Mouse (Mus musculus): ENCODE data around the gene Syt5.
"Not testable (repeated sequence)": the region's sequence is repeated elsewhere in the genome, so short reads cannot be mapped to it uniquely, and the experiment has no call there.

Syt5 gene

DNA sequence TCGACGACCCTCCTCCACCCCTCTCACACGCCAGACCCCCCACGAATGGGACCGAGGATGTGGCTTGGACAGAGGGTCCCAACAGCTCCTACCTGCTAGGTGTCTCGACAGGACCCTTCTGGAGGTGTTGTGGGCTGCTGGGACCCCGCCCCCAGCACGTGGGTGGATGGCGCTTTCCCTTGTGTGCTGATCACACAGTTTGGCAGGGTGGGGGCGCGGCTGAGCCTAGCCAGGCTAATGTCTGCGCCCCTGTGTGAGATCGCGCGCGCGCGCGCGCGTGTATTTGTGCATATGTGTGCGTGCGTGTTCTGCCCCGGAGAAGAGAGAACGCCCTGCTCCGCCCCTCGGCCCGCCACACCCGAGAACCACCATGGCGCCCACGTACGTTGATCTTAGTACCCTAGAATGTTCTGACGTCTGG is at the start of gene Syt5:
Gene Syt5, minus strand, starts transcription at position 321 of the 421 bp plus-strand sequence.
- no peak for DNase-seq (ENCODE audit: low spot score)

- DNase-seq (ENCODE audit: low spot score): not testable (repeated sequence)
Measured at GRCm38 (mm10) chr7:4597046-4597445, 49.7 kb upstream of the Syt5 start.

GRCm38 (mm10) chr7:4581481-4581880 is 34.1 kb upstream of the Syt5 start:
- not testable (repeated sequence) for DNase-seq (ENCODE audit: low spot score)

DNA sequence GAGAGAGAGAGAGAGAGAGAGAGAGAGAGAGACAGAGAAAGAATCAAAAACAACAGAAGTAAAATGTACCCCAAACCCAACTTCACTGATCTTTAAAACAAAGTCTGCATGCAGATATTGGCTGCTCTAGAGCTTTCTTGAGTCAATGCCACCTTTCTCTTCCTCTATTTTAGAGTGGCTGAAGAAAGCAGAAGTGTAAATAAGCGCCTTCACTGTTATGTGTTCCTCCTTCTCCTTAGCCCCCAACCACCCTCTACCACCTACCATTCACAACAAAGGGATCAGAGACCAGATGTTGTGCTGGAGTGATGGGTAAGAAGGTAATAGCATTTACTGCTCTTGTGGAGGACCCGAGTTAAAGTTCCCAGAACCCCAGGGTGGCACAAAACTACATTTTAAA is 25.0 kb upstream of the Syt5 start:
- not testable (repeated sequence) for DNase-seq (ENCODE audit: low spot score)

- no peak for DNase-seq (ENCODE audit: low spot score)
Measured at GRCm38 (mm10) chr7:4562660-4563059, 15.3 kb upstream of the Syt5 start.

DNA sequence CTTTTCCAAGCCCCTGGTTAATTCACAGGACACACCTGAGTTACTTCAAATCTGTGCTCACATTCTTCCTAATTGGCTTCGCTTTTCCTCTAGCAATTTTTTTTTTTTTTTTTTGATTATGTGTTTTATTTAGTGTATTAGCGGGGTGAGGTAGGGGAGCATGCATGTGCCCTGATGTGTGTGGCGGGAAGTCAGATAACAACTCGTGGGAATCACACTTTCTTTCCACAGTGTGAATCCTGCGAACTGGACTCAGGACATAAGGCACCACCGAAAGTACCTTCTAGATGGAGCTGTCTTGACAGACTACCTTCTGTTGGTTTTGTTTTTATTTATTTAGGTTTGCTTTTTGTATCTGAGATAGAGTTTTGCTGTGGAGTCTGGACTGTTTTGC is 9.8 kb upstream of the Syt5 start:
- DNase-seq (ENCODE audit: low spot score): no peak

DNA sequence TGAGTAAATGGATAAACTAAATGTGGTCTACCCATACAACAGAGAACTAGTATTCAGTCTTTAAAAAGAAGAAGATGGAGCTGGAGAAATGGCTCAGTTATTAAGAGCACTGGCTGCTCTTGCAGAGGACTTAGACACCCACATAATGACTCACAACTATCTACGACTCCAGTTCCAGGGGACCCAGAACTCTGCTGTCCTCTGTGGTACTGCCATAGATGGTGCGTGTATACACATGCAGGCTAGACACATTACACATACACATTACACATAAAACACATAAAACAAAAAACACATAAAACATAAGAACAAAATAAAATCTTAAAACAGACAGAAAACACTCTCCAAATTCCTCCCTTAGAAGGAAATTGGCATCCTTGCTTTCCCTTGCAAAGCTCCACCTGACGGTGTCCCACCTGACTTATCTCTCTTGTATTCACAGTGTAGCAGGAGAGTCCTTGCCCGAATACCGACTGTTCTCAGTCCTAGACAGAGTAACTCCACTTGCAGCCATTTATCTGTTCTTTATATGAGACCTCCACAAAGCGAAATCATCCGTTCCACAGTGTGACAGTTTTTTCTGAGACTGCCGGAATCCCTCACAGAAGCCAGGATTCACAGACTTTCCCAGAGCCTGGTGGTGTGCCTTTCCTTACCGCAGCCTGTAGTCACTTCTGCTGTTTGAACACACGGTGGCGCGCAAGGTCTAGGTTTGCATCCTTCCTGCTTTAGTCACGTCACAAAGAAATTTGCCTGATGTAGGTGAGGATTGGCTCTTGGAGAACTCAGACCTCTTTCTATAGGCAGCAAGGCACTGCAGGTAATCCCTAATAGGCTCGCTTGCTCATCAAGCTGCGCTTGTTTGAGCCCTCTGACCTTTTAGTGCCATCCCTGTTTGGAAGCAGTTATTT is 9.2 kb upstream of the Syt5 start:
- DNase-seq (ENCODE audit: low spot score): peak; percentile 42

- peak; percentile 73 for DNase-seq (ENCODE audit: low spot score)
Measured at GRCm38 (mm10) chr7:4546591-4547131, 680 bp downstream of the Syt5 start.

DNA sequence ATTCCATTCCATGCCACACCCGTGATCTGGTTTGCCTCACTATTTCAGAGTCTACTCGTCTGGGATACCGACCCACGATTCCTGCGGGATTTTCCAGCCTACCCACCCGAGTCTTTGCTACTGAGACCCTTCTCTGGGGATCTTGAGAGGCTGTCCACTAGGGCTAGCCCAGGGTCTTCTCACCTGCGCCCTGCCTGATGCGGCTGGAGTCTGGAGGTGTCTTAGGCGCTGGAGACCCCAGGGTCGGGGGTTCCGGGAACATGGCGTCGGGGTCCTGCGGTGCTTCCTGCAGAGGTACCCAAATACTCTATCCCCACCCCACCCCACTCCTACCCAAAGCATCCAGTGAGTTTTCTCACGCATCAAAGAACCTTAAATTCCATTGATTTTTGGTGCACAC is 1.3 kb downstream of the Syt5 start:
- DNase-seq (ENCODE audit: low spot score): no peak

DNA sequence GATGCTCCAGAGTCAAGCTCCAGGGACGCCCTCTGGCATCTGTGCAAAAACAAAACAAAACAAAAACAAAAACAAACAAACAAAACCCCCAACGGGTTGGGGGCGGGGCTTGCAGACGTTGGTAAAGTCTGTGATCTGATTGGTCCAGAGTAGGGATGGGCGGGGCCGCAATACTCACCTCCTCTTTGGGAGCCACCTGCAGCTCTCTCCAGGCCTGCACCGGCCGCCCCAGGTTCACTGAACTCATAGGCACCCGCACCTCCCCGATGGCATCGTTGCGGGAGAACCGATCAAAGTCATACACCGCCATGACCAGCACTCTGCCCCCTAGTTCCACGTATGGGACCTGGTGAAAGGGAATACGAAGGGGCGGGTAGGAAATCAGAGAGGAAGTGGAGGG is 5.3 kb downstream of the Syt5 start:
- peak; percentile 38 for DNase-seq (ENCODE audit: low spot score)

GRCm38 (mm10) chr7:4541344-4541743 is 6.0 kb downstream of the Syt5 start:
- no peak for DNase-seq (ENCODE audit: low spot score)

- no peak for DNase-seq (ENCODE audit: low spot score)
Measured at GRCm38 (mm10) chr7:4539019-4539418, 8.3 kb downstream of the Syt5 start.

- DNase-seq (ENCODE audit: low spot score): no peak
Measured at GRCm38 (mm10) chr7:4537181-4537580, 10.2 kb downstream of the Syt5 start.

- no peak for DNase-seq (ENCODE audit: low spot score)
Measured at GRCm38 (mm10) chr7:4536369-4536768, 11.0 kb downstream of the Syt5 start.

DNA sequence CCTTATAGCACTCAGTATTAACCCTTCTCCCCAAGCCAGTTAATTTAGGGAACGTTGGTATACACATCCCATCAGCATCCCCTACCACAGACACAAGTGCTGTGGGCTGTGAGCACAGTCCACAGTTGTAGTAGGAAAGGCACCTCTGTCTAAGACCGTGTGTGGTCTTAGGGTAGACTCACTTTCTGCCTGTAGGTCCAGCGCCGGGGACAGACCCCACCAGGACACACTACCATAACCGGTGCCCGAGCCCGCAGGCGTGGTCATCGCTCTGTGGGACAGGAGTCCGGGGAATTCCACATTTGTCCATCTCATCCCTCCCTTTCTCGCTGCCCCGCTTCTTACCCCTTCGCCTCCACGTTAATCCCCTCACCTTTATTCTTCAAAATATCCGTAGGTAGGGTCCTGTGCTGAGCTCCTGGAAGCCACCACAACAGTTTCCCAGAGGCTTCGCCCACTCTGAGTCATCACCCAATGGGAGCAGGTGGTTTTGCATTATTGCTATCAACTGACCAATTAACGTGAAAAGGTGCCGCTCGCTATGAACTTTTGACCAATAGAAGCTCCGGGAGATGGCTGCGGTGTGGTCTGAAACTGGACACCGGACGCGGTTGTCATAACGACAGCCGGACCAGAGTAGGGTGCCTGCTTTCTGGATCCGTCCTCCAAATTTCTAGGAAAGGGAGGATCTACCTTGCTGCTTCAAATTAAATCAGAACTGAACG is 15.2 kb downstream of the Syt5 start, which contains the start of gene Dnaaf3:
Gene Dnaaf3, minus strand, starts transcription at position 449 of the 725 bp plus-strand sequence.
- peak; percentile 83 for DNase-seq (ENCODE audit: low spot score)

GRCm38 (mm10) chr7:4530166-4530565 is 17.2 kb downstream of the Syt5 start:
- DNase-seq (ENCODE audit: low spot score): not testable (repeated sequence)

- DNase-seq (ENCODE audit: low spot score): peak; percentile 3
Measured at GRCm38 (mm10) chr7:4527302-4527689, 20.0 kb downstream of the Syt5 start.

- peak; percentile 67 for DNase-seq (ENCODE audit: low spot score)
Measured at GRCm38 (mm10) chr7:4526341-4527301, 20.7 kb downstream of the Syt5 start.

DNA sequence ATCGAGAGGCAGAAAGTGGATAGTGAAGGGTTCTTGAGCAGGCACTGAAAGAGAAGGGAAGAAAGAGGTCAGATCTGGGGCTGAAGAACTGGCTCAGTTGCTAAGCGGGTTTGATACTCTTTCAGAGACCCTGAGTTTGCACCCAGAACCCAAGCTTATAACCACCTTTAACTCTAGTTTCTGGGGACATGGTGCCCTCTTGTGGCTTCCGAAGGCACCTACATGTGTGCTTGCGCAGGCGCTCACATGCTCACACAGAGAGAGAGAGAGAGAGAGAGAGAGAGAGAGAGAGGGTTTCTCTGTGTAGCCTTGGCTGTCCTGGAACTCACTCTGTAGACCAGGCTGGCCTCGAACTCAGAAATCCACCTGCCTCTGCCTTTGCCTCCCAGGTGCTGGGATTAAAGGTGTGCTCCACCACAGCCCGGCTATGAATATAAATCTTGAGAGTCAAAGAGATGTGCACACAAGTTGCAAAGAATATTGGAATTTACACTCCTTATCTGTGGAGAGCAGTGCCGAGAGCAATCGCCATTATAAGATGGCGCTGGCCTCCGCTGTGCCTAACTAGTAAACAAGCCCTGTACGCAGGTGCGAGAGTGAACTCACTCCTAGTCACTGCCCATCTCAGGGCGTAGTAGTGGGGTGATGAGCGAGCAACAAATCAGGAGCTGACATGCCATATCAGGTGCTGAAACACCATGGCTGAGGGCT is 23.0 kb downstream of the Syt5 start, which contains the start of gene Tnni3:
Gene Tnni3, minus strand, starts transcription at position 18 of the 711 bp plus-strand sequence.
- DNase-seq (ENCODE audit: low spot score): peak; percentile 22

DNA sequence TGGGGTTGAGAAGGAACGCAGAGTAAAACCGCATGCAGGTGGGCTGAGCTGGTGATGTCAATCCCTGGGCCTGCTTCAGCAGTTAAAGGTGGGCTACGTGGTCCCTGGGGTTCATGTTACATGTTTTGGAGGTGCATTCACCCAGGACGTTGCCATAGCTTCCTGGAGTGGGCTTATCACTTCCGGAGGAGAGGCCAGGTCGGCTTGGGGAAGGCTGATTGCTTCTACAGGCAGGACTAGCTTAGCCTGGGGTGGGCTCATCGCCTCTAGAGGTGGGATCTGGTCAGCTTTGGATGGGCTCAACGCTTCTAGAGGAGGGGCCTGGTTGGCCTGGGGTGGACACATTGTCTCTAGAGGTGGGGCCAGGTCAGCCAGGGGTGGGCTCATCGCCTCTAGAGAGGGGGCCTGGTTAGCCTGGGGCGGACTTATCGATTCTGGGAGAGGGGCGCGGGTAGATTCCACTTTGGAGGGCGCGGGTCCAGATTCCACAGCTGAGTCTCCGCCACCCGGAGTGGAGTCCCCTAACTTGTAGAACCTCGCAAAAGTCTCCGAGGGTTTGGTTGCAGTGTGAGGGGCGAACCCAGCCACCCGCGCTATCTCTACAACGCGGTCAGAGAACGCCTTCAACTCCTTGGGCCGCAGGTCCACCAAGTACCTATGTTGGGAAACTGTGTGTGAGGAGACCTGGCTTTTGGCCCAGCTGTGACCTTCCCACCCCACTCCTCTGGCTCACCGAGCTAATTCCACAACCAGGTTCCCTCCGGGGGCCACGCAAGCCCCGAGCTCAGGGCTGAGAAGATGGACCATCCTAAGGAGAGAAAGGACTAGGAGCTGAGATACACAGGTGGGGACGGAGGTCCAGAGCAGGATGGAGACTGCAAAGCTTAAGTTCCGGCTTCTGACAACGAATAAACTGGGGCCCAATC is 23.9 kb downstream of the Syt5 start:
- peak; percentile 4 for DNase-seq (ENCODE audit: low spot score)
